Mouse (Mus musculus) G1E (cell line): ENCODE data around the gene Ppfia1.

Experiments
- CTCF ChIP-seq: IDR thresholded peaks from 2 replicates; pipeline ENCODE4 v1.5.1; 2012; ENCODE audit warnings: low read depth, low read length, inconsistent platforms, mixed read lengths
- GATA1 ChIP-seq: IDR thresholded peaks from 2 replicates; pipeline ENCODE4 v1.6.1; 2012; ENCODE audit warnings: borderline replicate concordance, low read length, inconsistent platforms, mixed read lengths
- POLR2AphosphoS5 ChIP-seq: IDR thresholded peaks from 2 replicates; pipeline ENCODE4 v1.6.1; 2012; ENCODE audit warnings: low read depth, low read length, inconsistent platforms; ENCODE audit not compliant: insufficient replicate concordance
- TAL1 ChIP-seq: conservative IDR thresholded peaks from 2 replicates; pipeline ENCODE4 v1.6.1; 2012; ENCODE audit warnings: low read depth, low read length, inconsistent platforms, mixed read lengths

- TF ChIP-seq CTCF = no peak
- no peak for TF ChIP-seq GATA1
- no peak for TF ChIP-seq TAL1
- no peak for TF ChIP-seq POLR2AphosphoS5
Observed at GRCm38 (mm10) chr7:144568091-144568490, 14.6 kb upstream of the Ppfia1 start.
